Mouse (Mus musculus) forebrain, embryonic 12.5 days (tissue): Measurements from ENCODE around the gene Plet1. TPM values are rescaled to one million over a fixed set of nuclear protein-coding genes. Genes with fewer than 3 reads are reported as not detected.

Experiments
- ATAC-seq: fragments of 200-750 bp; cut with Nextera tagmentation; 2 replicates; pipeline ENCODE4 v1.8.0; 2017; ENCODE audit warnings: moderate TSS enrichment; ENCODE audit not compliant: low FRiP score
- H3K27ac ChIP-seq: fragments of 300-500 bp; sonication (generic); 2 replicates; pipeline ENCODE4 v1.5.1; 2016; ENCODE audit warnings: mild to moderate bottlenecking
- H3K27me3 ChIP-seq: fragments of 300-500 bp; sonication (generic); 2 replicates; pipeline ENCODE4 v1.6.1; 2016; ENCODE audit warnings: mild to moderate bottlenecking
- H3K36me3 ChIP-seq: fragments of 300-500 bp; sonication (generic); replicated peaks from 2 replicates; pipeline ENCODE4 v1.6.1; 2016; ENCODE audit warnings: mild to moderate bottlenecking
- H3K4me1 ChIP-seq: fragments of 300-500 bp; sonication (generic); 2 replicates; pipeline ENCODE4 v1.6.1; 2016
- H3K4me2 ChIP-seq: fragments of 300-500 bp; sonication (generic); 2 replicates; pipeline ENCODE4 v1.6.1; 2016; ENCODE audit warnings: mild to moderate bottlenecking, moderate library complexity
- H3K4me3 ChIP-seq: fragments of 300-500 bp; sonication (generic); replicated peaks from 2 replicates; pipeline ENCODE4 v1.5.1; 2016; ENCODE audit warnings: mild to moderate bottlenecking
- H3K9ac ChIP-seq: fragments of 300-500 bp; sonication (generic); 2 replicates; pipeline ENCODE4 v1.6.1; 2016; ENCODE audit warnings: mild to moderate bottlenecking
- H3K9me3 ChIP-seq: fragments of 300-500 bp; sonication (generic); 2 replicates; pipeline ENCODE4 v1.6.1; 2016
- WGBS: fragments of 180-500 bp; shearing (Covaris S2); methylation state at CpG from one replicate; pipeline ENCODE4 v1.1.7; 2016; 5-methylcytosine and 5-hydroxymethylcytosine counted together
- polyA plus RNA-seq: library from polyadenylated mRNA; unstranded; fragments of >200 nt; fragmentation: Nextera tagmentation; extraction: Ambion mirVana; gene quantifications from 2 replicates; pipeline ENCODE4 v1.2.1, GENCODE M21; 2016

The Plet1 gene
- polyA plus RNA-seq, 1 experiment from 2014 or later: 0.36 TPM

DNA sequence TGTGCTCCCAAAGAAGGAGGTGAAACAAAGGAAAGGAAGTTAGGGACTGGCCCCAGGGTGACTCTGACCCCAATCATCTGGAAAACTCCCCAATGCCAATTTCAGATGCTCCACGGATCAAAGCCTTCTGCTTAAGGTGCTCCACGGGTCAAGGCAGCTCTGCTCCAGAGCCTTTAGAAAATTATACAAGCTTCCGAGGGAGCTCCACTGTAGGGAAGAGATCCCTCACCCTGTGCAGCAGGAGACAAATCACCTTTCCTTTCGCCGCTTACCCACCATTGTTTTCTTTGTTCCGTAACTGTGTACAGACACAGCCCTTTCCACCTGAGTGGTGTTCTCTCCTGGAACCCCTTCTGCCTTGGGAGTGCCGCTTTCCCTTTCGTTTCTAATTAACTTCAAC is 18.6 kb upstream of the Plet1 start:
- no peak overlapping the region for H3K27ac ChIP-seq
- H3K4me1 ChIP-seq: peaks cover 11% of the 10 kb centered on the region; the same call in 1 of the 2 replicates
- 61% methylated on average over 8 of the region's 8 CpGs for WGBS
- ATAC-seq: no peak
- no peak overlapping the region for H3K9ac ChIP-seq
- H3K4me2 ChIP-seq: no peak overlapping the region
- H3K9me3 ChIP-seq: no peaks in the 10 kb centered on the region
- no peak overlapping the region for H3K4me3 ChIP-seq
- peaks cover 3% of the 10 kb centered on the region; the same call in 1 of the 2 replicates for H3K27me3 ChIP-seq
- no peaks in the 10 kb centered on the region for H3K36me3 ChIP-seq

GRCm38 (mm10) chr9:50476651-50477050 is 17.7 kb upstream of the Plet1 start:
- WGBS: 71% methylated on average over 7 of the region's 7 CpGs
- Histone ChIP-seq H3K9me3 (no peaks in the 10 kb centered on the region), H3K4me3 (no peak overlapping the region), H3K4me2 (no peak overlapping the region), H3K27me3 (peaks cover 3% of the 10 kb centered on the region; the same call in 1 of the 2 replicates), H3K27ac (no peak overlapping the region), H3K4me1 (peaks cover 11% of the 10 kb centered on the region; the same call in 1 of the 2 replicates), H3K9ac (no peak overlapping the region), H3K36me3 (no peaks in the 10 kb centered on the region)
- no peak for ATAC-seq

DNA sequence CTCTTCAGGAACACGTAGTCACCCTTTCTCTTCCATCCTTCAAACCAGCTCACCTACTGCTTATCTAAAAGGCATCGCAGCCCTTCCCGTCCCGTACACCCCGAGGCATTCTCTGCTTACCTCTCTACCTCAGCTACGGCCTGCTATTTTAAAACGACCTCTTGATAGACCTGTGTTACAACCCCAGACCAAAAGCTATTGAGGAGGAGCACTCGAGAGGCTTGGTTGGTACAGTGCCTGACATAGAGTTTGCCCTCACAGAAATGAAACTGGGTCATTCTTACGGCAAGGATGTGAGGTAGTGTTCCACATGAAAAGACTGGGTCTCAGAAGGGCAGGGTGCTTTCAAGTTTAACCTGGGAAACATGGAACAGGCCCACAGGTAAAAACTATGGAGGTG is 17.1 kb upstream of the Plet1 start:
- ATAC-seq: no peak

DNA sequence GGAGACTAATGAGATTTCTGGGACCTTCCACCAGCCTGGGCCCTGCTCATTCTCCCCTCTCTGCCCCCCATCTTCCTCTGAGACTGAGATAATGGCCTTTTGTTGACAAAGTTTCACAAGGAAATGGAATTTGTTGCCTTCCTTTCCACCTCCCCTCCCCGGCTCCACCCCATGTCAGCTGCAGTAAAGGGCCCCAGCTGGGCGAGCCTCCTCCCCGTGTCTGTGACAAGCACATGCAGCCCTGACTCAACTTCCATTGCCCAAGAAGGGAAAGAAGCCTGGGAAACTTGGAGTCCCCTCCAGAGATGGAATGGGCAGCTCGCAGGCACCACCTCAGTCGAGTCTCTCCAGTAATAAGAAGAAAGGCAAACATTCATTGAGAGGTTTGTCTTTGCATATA is 15.5 kb upstream of the Plet1 start:
- Histone ChIP-seq H3K9me3 (no peaks in the 10 kb centered on the region), H3K4me2 (no peak overlapping the region), H3K27ac (no peak overlapping the region), H3K4me1 (peaks cover 11% of the 10 kb centered on the region; the same call in 1 of the 2 replicates), H3K27me3 (peaks cover 3% of the 10 kb centered on the region; the same call in 1 of the 2 replicates), H3K4me3 (no peak overlapping the region), H3K36me3 (no peaks in the 10 kb centered on the region), H3K9ac (no peak overlapping the region)
- WGBS: 16% methylated on average over 5 of the region's 5 CpGs
- no peak for ATAC-seq

More for the DNA sequence above, 17.1 kb upstream of the Plet1 start:
- peaks cover 3% of the 10 kb centered on the region; the same call in 1 of the 2 replicates for H3K27me3 ChIP-seq
- peaks cover 11% of the 10 kb centered on the region; the same call in 1 of the 2 replicates for H3K4me1 ChIP-seq
- H3K9me3 ChIP-seq: no peaks in the 10 kb centered on the region
- H3K36me3 ChIP-seq: no peaks in the 10 kb centered on the region
- no peak overlapping the region for H3K4me3 ChIP-seq
- H3K9ac ChIP-seq: no peak overlapping the region
- no peak overlapping the region for H3K27ac ChIP-seq
- H3K4me2 ChIP-seq: no peak overlapping the region
- 92% methylated on average over 9 of the region's 9 CpGs for WGBS

GRCm38 (mm10) chr9:50479476-50479875 is 14.8 kb upstream of the Plet1 start:
- WGBS: 37% methylated on average over 8 of the region's 8 CpGs
- no peak for ATAC-seq
- Histone ChIP-seq H3K4me1 (peaks cover 11% of the 10 kb centered on the region; the same call in 1 of the 2 replicates), H3K36me3 (no peaks in the 10 kb centered on the region), H3K9ac (no peak overlapping the region), H3K4me3 (no peak overlapping the region), H3K27ac (no peak overlapping the region), H3K9me3 (no peaks in the 10 kb centered on the region), H3K4me2 (no peak overlapping the region), H3K27me3 (peaks cover 3% of the 10 kb centered on the region; the same call in 1 of the 2 replicates)

- Histone ChIP-seq H3K27me3 (peaks cover 3% of the 10 kb centered on the region; the same call in 1 of the 2 replicates), H3K9ac (no peak overlapping the region), H3K36me3 (no peaks in the 10 kb centered on the region), H3K4me2 (no peak overlapping the region), H3K27ac (no peak overlapping the region), H3K9me3 (no peaks in the 10 kb centered on the region), H3K4me3 (no peak overlapping the region), H3K4me1 (peaks cover 15% of the 10 kb centered on the region)
- 92% methylated on average over 8 of the region's 8 CpGs for WGBS
- no peak for ATAC-seq
Measured at GRCm38 (mm10) chr9:50482743-50483142, 11.6 kb upstream of the Plet1 start.

- Histone ChIP-seq H3K27ac (no peak overlapping the region), H3K9me3 (no peaks in the 10 kb centered on the region), H3K4me3 (0 out of 2 replicates have a peak overlapping the region, but pooled peaks have one; percentile 10), H3K9ac (no peak overlapping the region), H3K4me1 (peaks cover 4% of the 10 kb centered on the region), H3K4me2 (peak overlapping the region; percentile 37), H3K27me3 (no peaks in the 10 kb centered on the region), H3K36me3 (no peaks in the 10 kb centered on the region)
- no peak for ATAC-seq
- WGBS: 6% methylated on average over 10 of the region's 10 CpGs
Measured at GRCm38 (mm10) chr9:50485521-50485920, 8.8 kb upstream of the Plet1 start.

DNA sequence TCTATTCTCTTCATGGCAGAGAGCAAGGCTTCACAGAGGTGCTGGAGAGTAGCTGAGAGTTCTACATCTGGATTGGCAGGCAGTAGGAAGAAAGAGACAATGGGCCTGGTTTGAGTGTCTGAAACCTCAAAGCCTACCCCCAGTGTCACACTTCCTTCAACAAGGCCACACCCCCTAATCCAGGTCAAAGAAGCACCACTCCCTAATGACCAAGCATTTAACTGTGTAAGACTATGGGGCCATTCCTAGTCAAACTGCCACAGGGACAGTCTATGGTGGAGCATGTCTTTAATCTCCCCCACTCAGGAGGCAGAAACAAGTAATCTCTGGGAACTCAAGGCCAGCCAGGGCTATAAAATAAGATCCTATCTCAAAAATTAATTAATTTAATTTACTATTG is 3.5 kb upstream of the Plet1 start:
- ATAC-seq: no peak
- no peak overlapping the region for H3K27ac ChIP-seq

GRCm38 (mm10) chr9:50491531-50492045 is 2.7 kb upstream of the Plet1 start:
- Histone ChIP-seq H3K9ac (no peak overlapping the region), H3K27me3 (no peaks in the 10 kb centered on the region), H3K4me3 (no peak overlapping the region), H3K36me3 (no peaks in the 10 kb centered on the region), H3K27ac (no peak overlapping the region), H3K4me1 (peaks cover 9% of the 10 kb centered on the region), H3K4me2 (no peak overlapping the region), H3K9me3 (no peaks in the 10 kb centered on the region)
- no peak for ATAC-seq
- 94% methylated on average over 2 of the region's 2 CpGs for WGBS

More for the DNA sequence above, 3.5 kb upstream of the Plet1 start:
- H3K4me3 ChIP-seq: no peak overlapping the region
- H3K4me1 ChIP-seq: peaks cover 1% of the 10 kb centered on the region
- no peaks in the 10 kb centered on the region for H3K36me3 ChIP-seq
- no peak overlapping the region for H3K4me2 ChIP-seq
- no peaks in the 10 kb centered on the region for H3K27me3 ChIP-seq
- no peak overlapping the region for H3K9ac ChIP-seq
- H3K9me3 ChIP-seq: no peaks in the 10 kb centered on the region

- Histone ChIP-seq H3K4me2 (no peak overlapping the region), H3K9me3 (no peaks in the 10 kb centered on the region), H3K27me3 (no peaks in the 10 kb centered on the region), H3K27ac (no peak overlapping the region), H3K4me1 (peaks cover 12% of the 10 kb centered on the region), H3K36me3 (no peaks in the 10 kb centered on the region), H3K9ac (no peak overlapping the region), H3K4me3 (no peak overlapping the region)
- no peak for ATAC-seq
- 80% methylated on average over 2 of the region's 2 CpGs for WGBS
Measured at GRCm38 (mm10) chr9:50493777-50494176, 548 bp upstream of the Plet1 start.

DNA sequence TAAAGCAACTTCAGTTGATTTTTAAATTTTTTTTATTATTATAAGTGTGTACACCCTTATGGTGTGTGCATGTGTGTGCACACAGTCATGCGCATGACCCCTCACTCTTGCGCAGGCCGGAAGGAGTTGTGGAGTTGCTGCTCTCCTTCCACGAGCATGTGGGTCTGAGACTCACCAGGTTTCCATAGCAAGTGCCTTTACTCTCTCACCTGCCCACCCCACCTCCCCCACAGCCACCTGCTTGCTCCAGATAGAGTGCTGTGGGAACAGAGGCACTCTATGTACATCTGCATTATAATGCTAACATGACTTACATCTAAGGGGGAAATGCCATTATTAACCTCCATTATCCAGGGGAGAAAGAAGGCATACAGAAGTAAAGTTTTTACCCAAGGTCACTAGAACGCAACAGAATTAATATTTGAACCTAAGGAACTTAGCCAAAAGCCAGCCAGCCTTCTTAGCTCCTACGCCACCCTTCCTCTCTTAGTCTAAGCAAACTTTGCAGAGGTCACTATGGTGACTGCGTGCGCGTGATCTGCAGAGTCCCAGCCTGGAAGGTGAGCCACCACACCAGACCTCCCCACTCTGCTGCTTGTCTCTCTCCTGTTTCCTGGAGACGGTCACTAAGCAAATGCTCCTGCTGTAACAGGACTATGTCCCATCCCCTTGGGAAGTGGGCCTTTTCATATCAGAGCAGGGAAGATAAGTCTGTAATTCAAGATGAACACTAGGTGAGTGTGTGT is 1.3 kb downstream of the Plet1 start:
- H3K27ac ChIP-seq: no peak overlapping the region
- 0 out of 2 replicates have a peak overlapping the region, but pooled peaks have one; percentile 3 for H3K4me2 ChIP-seq
- no peak overlapping the region for H3K9ac ChIP-seq

GRCm38 (mm10) chr9:50496151-50496505 is 1.8 kb downstream of the Plet1 start:
- whole genome bisulfite sequencing: 17% methylated on average over 6 of the region's 6 CpGs
- Histone ChIP-seq H3K9me3 (no peaks in the 10 kb centered on the region), H3K4me2 (0 out of 2 replicates have a peak overlapping the region, but pooled peaks have one; percentile 3), H3K4me1 (peaks cover 12% of the 10 kb centered on the region), H3K4me3 (no peak overlapping the region), H3K9ac (no peak overlapping the region), H3K27me3 (no peaks in the 10 kb centered on the region), H3K27ac (no peak overlapping the region), H3K36me3 (no peaks in the 10 kb centered on the region)
- ATAC-seq: no peak

More for the DNA sequence above, 1.3 kb downstream of the Plet1 start:
- no peaks in the 10 kb centered on the region for H3K36me3 ChIP-seq
- no peak overlapping the region for H3K4me3 ChIP-seq
- no peaks in the 10 kb centered on the region for H3K9me3 ChIP-seq
- no peaks in the 10 kb centered on the region for H3K27me3 ChIP-seq
- 68% methylated on average over 10 of the region's 10 CpGs for WGBS
- ATAC-seq: no peak
- peaks cover 12% of the 10 kb centered on the region for H3K4me1 ChIP-seq

- no peak for ATAC-seq
- no peak overlapping the region for H3K27ac ChIP-seq
- no peaks in the 10 kb centered on the region for H3K36me3 ChIP-seq
- H3K27me3 ChIP-seq: no peaks in the 10 kb centered on the region
- H3K4me1 ChIP-seq: peaks cover 12% of the 10 kb centered on the region
- H3K9me3 ChIP-seq: no peaks in the 10 kb centered on the region
- 13% methylated on average over 6 of the region's 6 CpGs for WGBS
- no peak overlapping the region for H3K4me2 ChIP-seq
- no peak overlapping the region for H3K4me3 ChIP-seq
- H3K9ac ChIP-seq: no peak overlapping the region
Measured at GRCm38 (mm10) chr9:50496546-50496945, 2.2 kb downstream of the Plet1 start.
